Mouse (Mus musculus): Measurements from ENCODE around the gene Cap2. TPM values are rescaled to one million over a fixed set of nuclear protein-coding genes. Genes with fewer than 3 reads are reported as not detected.

Cap2 gene
- polyA plus RNA-seq, 1 experiment: 1.3 TPM

GRCm38 (mm10) chr13:46540943-46541342, 39.3 kb downstream of the Cap2 start:
- TF ChIP-seq CTCF (IDR thresholded peaks at IDR 0.05; ENCODE audit: extremely low read depth, insufficient read depth, insufficient read length, insufficient replicate concordance): no peak
- no peak for TF ChIP-seq POLR2A (IDR thresholded peaks at IDR 0.05; ENCODE audit: low read depth, low read length)
- Histone ChIP-seq H3K36me3 (ENCODE audit: control insufficient read depth, insufficient read depth, low read length) (no peaks in the 10 kb centered on the region), H3K4me1 (ENCODE audit: control insufficient read depth, insufficient read depth, insufficient read length) (no peaks in the 10 kb centered on the region), H3K27ac (ENCODE audit: insufficient read depth, low read length) (no peak overlapping the region), H3K4me3 (ENCODE audit: extremely low read depth, insufficient read depth, insufficient read length) (no peak overlapping the region), H3K27me3 (ENCODE audit: control insufficient read depth, insufficient read depth, low read length) (no peaks in the 10 kb centered on the region)
- no peak for DNase-seq (ENCODE audit: low read depth in 1 of 2, low spot score in 2 of 2)
- WGBS: 88% methylated on average over 5 of the region's 5 CpGs

GRCm38 (mm10) chr13:46542782-46543181, 41.1 kb downstream of the Cap2 start:
- H3K36me3 ChIP-seq (ENCODE audit: control insufficient read depth, insufficient read depth, low read length): no peaks in the 10 kb centered on the region
- no peaks in the 10 kb centered on the region for H3K4me1 ChIP-seq (ENCODE audit: control insufficient read depth, insufficient read depth, insufficient read length)
- no peak for DNase-seq (ENCODE audit: low read depth in 1 of 2, low spot score in 2 of 2)
- WGBS: 87% methylated on average over 7 of the region's 7 CpGs
- H3K4me3 ChIP-seq (ENCODE audit: extremely low read depth, insufficient read depth, insufficient read length): no peak overlapping the region
- no peaks in the 10 kb centered on the region for H3K27me3 ChIP-seq (ENCODE audit: control insufficient read depth, insufficient read depth, low read length)
- H3K27ac ChIP-seq (ENCODE audit: insufficient read depth, low read length): no peak overlapping the region
- TF ChIP-seq POLR2A (IDR thresholded peaks at IDR 0.05; ENCODE audit: low read depth, low read length) (no peak), CTCF (IDR thresholded peaks at IDR 0.05; ENCODE audit: extremely low read depth, insufficient read depth, insufficient read length, insufficient replicate concordance) (no peak)

GRCm38 (mm10) chr13:46544608-46545007, 43.0 kb downstream of the Cap2 start:
- Histone ChIP-seq H3K27me3 (ENCODE audit: control insufficient read depth, insufficient read depth, low read length) (no peaks in the 10 kb centered on the region), H3K4me3 (ENCODE audit: extremely low read depth, insufficient read depth, insufficient read length) (no peak overlapping the region), H3K4me1 (ENCODE audit: control insufficient read depth, insufficient read depth, insufficient read length) (no peaks in the 10 kb centered on the region), H3K36me3 (ENCODE audit: control insufficient read depth, insufficient read depth, low read length) (no peaks in the 10 kb centered on the region), H3K27ac (ENCODE audit: insufficient read depth, low read length) (no peak overlapping the region)
- TF ChIP-seq CTCF (IDR thresholded peaks at IDR 0.05; ENCODE audit: extremely low read depth, insufficient read depth, insufficient read length, insufficient replicate concordance): no peak
- no peak for TF ChIP-seq POLR2A (IDR thresholded peaks at IDR 0.05; ENCODE audit: low read depth, low read length)
- no peak for DNase-seq (ENCODE audit: low read depth in 1 of 2, low spot score in 2 of 2)
- 84% methylated on average over 6 of the region's 6 CpGs for WGBS

DNA sequence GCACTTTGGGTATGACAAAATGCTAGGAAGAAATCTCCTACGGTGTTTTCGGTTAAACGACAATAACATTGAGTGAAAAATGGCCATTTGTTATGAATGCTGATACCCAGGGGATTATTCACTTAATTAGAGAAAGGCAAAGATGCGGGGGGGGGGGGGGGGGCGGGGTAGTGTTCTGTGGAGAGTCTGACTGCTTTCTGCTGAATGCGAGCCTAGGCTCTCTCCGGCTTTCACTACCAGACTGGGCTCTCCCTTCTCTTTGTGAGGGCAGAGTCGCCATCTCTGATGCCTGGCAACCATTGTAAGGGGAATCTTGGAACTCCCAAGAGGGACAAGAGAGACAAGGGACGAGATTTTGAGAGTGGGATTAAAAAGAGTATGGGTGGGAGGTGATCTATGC, 43.4 kb downstream of the Cap2 start:
- 86% methylated on average over 9 of the region's 9 CpGs for WGBS
- Histone ChIP-seq H3K4me3 (ENCODE audit: extremely low read depth, insufficient read depth, insufficient read length) (no peak overlapping the region), H3K27me3 (ENCODE audit: control insufficient read depth, insufficient read depth, low read length) (no peaks in the 10 kb centered on the region), H3K4me1 (ENCODE audit: control insufficient read depth, insufficient read depth, insufficient read length) (no peaks in the 10 kb centered on the region), H3K36me3 (ENCODE audit: control insufficient read depth, insufficient read depth, low read length) (no peaks in the 10 kb centered on the region), H3K27ac (ENCODE audit: insufficient read depth, low read length) (no peak overlapping the region)
- no peak for DNase-seq (ENCODE audit: low read depth in 1 of 2, low spot score in 2 of 2)
- TF ChIP-seq CTCF (IDR thresholded peaks at IDR 0.05; ENCODE audit: extremely low read depth, insufficient read depth, insufficient read length, insufficient replicate concordance): no peak
- no peak for TF ChIP-seq POLR2A (IDR thresholded peaks at IDR 0.05; ENCODE audit: low read depth, low read length)

GRCm38 (mm10) chr13:46546846-46547245, 45.2 kb downstream of the Cap2 start:
- 89% methylated on average over 4 of the region's 4 CpGs for WGBS
- no peak overlapping the region for H3K4me3 ChIP-seq (ENCODE audit: extremely low read depth, insufficient read depth, insufficient read length)
- no peak overlapping the region for H3K27ac ChIP-seq (ENCODE audit: insufficient read depth, low read length)
- no peaks in the 10 kb centered on the region for H3K4me1 ChIP-seq (ENCODE audit: control insufficient read depth, insufficient read depth, insufficient read length)
- no peaks in the 10 kb centered on the region for H3K27me3 ChIP-seq (ENCODE audit: control insufficient read depth, insufficient read depth, low read length)
- H3K36me3 ChIP-seq (ENCODE audit: control insufficient read depth, insufficient read depth, low read length): no peaks in the 10 kb centered on the region
- TF ChIP-seq POLR2A (IDR thresholded peaks at IDR 0.05; ENCODE audit: low read depth, low read length) (no peak), CTCF (IDR thresholded peaks at IDR 0.05; ENCODE audit: extremely low read depth, insufficient read depth, insufficient read length, insufficient replicate concordance) (no peak)
- no peak for DNase-seq (ENCODE audit: low read depth in 1 of 2, low spot score in 2 of 2)

DNA sequence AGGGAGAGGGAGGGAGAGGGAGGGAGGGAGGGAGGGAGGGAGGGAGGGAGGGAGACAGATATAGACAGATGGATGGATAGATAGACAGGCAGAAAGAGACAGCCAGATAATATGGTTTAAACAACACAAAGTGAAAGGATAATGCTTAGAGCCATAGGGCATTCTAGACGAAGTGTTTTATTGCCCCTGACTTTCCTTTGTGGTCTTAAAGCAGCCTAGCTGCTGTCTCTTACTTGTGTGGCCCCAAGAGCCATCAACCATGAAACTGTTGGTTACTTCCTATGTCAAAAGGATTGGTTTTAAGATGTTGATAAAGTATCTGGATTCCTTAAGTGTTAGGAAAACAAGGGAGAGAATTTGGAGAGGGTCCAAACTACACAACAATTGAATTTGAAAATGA, 45.6 kb downstream of the Cap2 start:
- Histone ChIP-seq H3K27ac (ENCODE audit: insufficient read depth, low read length) (no peak overlapping the region), H3K27me3 (ENCODE audit: control insufficient read depth, insufficient read depth, low read length) (no peaks in the 10 kb centered on the region), H3K4me1 (ENCODE audit: control insufficient read depth, insufficient read depth, insufficient read length) (no peaks in the 10 kb centered on the region), H3K4me3 (ENCODE audit: extremely low read depth, insufficient read depth, insufficient read length) (no peak overlapping the region), H3K36me3 (ENCODE audit: control insufficient read depth, insufficient read depth, low read length) (no peaks in the 10 kb centered on the region)
- WGBS: 44% methylated on average over 1 of the region's 1 CpGs
- DNase-seq (ENCODE audit: low read depth in 1 of 2, low spot score in 2 of 2): no peak
- TF ChIP-seq CTCF (IDR thresholded peaks at IDR 0.05; ENCODE audit: extremely low read depth, insufficient read depth, insufficient read length, insufficient replicate concordance): no peak
- no peak for TF ChIP-seq POLR2A (IDR thresholded peaks at IDR 0.05; ENCODE audit: low read depth, low read length)

DNA sequence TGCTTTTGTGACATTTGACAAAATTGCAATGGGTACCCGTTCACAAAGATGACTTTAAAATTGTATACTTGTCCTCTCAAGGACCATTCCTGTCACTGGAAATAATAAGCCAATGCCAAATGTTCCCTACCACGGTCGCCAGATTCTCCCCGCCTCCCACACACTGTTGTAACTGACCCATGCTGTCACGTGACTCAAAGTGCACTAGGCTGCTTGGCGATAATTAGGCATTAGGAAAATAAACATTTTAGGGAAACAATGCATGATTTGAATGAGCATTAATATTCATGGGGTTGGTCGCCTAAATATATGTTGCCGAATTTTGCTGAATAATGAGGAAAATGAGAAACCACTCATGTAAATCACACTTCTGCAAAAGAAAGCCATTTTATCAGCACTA, 46.5 kb downstream of the Cap2 start:
- TF ChIP-seq POLR2A (IDR thresholded peaks at IDR 0.05; ENCODE audit: low read depth, low read length): no peak
- no peak for TF ChIP-seq CTCF (IDR thresholded peaks at IDR 0.05; ENCODE audit: extremely low read depth, insufficient read depth, insufficient read length, insufficient replicate concordance)
- Histone ChIP-seq H3K4me1 (ENCODE audit: control insufficient read depth, insufficient read depth, insufficient read length) (no peaks in the 10 kb centered on the region), H3K36me3 (ENCODE audit: control insufficient read depth, insufficient read depth, low read length) (no peaks in the 10 kb centered on the region), H3K27ac (ENCODE audit: insufficient read depth, low read length) (no peak overlapping the region), H3K27me3 (ENCODE audit: control insufficient read depth, insufficient read depth, low read length) (no peaks in the 10 kb centered on the region), H3K4me3 (ENCODE audit: extremely low read depth, insufficient read depth, insufficient read length) (no peak overlapping the region)
- DNase-seq (ENCODE audit: low read depth in 1 of 2, low spot score in 2 of 2): no peak
- WGBS: 86% methylated on average over 8 of the region's 8 CpGs
